Mouse (Mus musculus) hematopoietic stem cell, adult 5-6 weeks (primary cell): ENCODE measurements around the gene Prss32. TPM values are rescaled to one million over a fixed set of nuclear protein-coding genes. Genes with fewer than 3 reads are reported as not detected.

ENCODE experiments used
- ATAC-seq, 2 experiments: fragments of 125-278 bp in 1 of 2; replicated peaks in 1 of 2; 2 replicates each; pipeline ENCODE4 v1.8.0; 2016 to 2017; ENCODE audit warnings: inconsistent platforms in 2 of 2, mild to moderate bottlenecking in 2 of 2, moderate number of reproducible peaks in 2 of 2, low read depth in 1 of 2, moderate TSS enrichment in 1 of 2; ENCODE audit not compliant: low FRiP score in 2 of 2, poor library complexity in 2 of 2, severe bottlenecking in 2 of 2, insufficient read depth in 1 of 2, low TSS enrichment in 1 of 2
- total RNA-seq: library from RNA; stranded (forward); fragments of 172-1452, 232-1000 nt; gene quantifications from 2 replicates; pipeline ENCODE4 v1.2.3, GENCODE M21; 2017

Gene Prss32
- total RNA-seq, 1 experiment from 2014 or later = not detected

GRCm38 (mm10) chr17:23829064-23829619 lies 14.5 kb upstream of the Prss32 start, which contains the start of gene Elob:
TSS of gene Elob (minus strand) at chr17:23829136.
- ATAC-seq = peak; percentile 83 to 84

- ATAC-seq = no peak
Measured at GRCm38 (mm10) chr17:23831201-23831600, 12.5 kb upstream of the Prss32 start.

- ATAC-seq = no peak; a peak in 1 of 4 replicates
Measured at GRCm38 (mm10) chr17:23836006-23836575, 7.6 kb upstream of the Prss32 start, which contains the start of gene Prss33. TSS of gene Prss33 (minus strand) at chr17:23836056.

- peak; percentile 59 to 63 for ATAC-seq
Measured at GRCm38 (mm10) chr17:23841145-23841544, 2.5 kb upstream of the Prss32 start.

- no peak for ATAC-seq
Measured at GRCm38 (mm10) chr17:23843141-23843811, 379 bp upstream of the Prss32 start.

GRCm38 (mm10) chr17:23850028-23850427 lies 6.4 kb downstream of the Prss32 start:
- ATAC-seq = no peak

- peak in 1 of 2 experiments; percentile 62; a peak in 1 of 4 replicates for ATAC-seq
Measured at GRCm38 (mm10) chr17:23850853-23851749, 7.4 kb downstream of the Prss32 start.

- peak; percentile 63 to 70; a peak in 2 of 4 replicates for ATAC-seq
Measured at GRCm38 (mm10) chr17:23853292-23853691, 9.6 kb downstream of the Prss32 start.

GRCm38 (mm10) chr17:23854229-23854765 lies 10.6 kb downstream of the Prss32 start:
- ATAC-seq = no peak

GRCm38 (mm10) chr17:23857193-23857592 lies 13.5 kb downstream of the Prss32 start:
- ATAC-seq = no peak

GRCm38 (mm10) chr17:23857913-23858312 lies 14.3 kb downstream of the Prss32 start:
- no peak for ATAC-seq

- no peak for ATAC-seq
Measured at GRCm38 (mm10) chr17:23862926-23863325, 19.3 kb downstream of the Prss32 start.

- ATAC-seq = no peak
Measured at GRCm38 (mm10) chr17:23867756-23868155, 24.1 kb downstream of the Prss32 start, which contains the start of gene Prss21. TSS of gene Prss21 (plus strand) at chr17:23868056.

- ATAC-seq = peak in 1 of 2 experiments; percentile 71; a peak in 2 of 4 replicates
Measured at GRCm38 (mm10) chr17:23868513-23868912, 24.9 kb downstream of the Prss32 start.

GRCm38 (mm10) chr17:23873884-23874856 lies 30.5 kb downstream of the Prss32 start:
- ATAC-seq = peak in 1 of 2 experiments; percentile 54; a peak in 1 of 4 replicates

- ATAC-seq = no peak
Measured at GRCm38 (mm10) chr17:23876741-23877140, 33.1 kb downstream of the Prss32 start.
